Mouse (Mus musculus): ENCODE measurements around the gene Best3.
"Not testable (repeated sequence)": the region's sequence is repeated elsewhere in the genome, so short reads cannot be mapped to it uniquely, and the experiment has no call there.

Best3 gene

DNA sequence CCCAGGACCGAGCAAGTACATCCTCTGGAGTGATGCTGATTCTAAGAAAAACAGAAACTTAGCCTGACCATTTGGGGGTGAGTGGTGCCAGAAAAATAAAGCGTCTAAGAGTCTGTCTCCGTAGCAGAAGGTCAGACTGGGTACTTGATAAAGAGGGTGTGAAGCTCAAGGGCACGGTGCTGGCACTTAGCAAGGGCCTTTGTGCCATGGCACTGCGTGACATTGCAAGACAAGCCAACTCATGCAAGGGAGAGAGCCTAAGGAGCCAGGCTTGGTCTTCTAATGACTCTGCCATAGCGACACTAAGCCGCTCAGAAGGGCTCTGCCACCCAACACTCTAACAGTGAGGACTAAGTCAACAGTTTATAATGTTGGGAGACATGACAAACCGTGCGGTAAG lies 7.3 kb upstream of the Best3 start:
- peak; percentile 84 to 88 for DNase-seq

DNA sequence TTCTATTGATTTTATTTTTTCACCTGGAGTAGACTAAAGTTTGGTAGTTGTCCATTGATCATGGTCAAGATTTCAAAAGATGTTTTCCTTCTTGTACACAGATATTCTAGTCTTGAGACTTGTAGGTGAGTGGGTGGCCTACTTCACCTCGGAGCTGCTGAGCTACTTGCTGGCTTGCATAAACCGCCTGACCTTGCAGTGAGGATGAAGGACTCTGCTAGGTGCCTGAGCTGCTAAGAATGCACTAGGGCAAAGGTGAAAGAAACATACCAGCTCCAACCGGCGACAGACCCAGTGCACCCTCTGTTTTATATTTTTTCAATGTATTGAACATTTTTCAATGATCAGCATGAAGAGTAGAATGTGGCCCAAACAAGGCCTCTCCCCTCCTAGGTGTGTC lies 5.8 kb upstream of the Best3 start:
- no peak for DNase-seq

DNA sequence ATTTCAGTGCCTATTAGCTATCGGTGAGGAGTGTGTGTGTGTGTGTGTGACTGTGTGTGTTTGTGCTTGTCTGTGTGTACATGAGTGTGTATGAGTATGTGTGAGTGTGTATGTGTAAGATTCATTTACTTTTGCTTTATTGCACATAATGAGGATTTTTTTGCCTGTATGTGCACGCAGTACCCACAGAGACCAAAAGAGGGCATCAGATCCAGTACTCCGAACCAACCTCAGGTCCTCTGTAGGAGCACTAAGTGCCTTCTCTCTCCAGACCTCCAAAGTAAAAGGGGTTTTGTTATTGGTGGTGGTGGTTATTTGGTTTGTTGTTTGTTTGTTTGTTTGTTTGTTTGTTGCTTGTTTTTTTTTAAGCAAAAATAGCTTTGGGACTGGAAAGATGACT lies 5.2 kb upstream of the Best3 start:
- DNase-seq: peak; percentile 49 to 57

DNA sequence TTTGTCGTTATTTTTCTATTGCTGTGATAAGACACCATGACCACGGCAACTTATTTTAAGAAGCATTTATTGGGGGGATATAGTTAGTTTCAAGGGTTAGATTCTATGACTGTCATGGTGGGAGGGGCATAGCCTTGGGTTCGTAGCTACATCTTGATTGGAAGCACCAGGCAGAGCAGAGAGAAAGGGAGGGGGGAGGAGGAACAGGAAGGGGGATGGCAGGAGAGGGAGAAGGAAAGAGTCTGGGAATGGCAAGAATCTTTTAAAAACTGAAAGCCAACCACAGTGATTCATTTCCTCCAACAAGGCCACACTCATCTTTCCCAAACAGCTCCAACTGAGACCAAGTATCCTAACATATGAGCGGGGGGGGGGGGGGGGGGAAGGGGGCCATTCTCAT lies 3.6 kb upstream of the Best3 start:
- no peak for DNase-seq

DNA sequence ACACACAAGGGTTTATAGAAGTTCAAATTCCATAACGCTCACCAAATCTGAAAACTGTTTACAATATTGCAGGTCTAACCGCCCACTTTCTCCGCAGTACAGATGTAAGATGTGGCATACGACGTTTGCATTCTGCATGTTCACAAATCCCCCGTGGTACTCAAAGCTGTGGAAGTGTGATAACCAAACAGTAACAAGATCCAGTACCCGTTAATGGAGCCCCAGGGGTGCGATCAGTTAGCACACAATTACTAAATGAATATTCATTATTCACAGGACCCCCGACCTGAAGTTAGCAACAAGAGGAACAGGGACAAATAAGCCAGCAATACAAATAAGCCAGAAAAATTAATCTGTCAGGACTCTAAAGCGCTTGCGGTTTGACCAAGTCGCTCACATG lies 1.3 kb upstream of the Best3 start:
- no peak for DNase-seq

DNA sequence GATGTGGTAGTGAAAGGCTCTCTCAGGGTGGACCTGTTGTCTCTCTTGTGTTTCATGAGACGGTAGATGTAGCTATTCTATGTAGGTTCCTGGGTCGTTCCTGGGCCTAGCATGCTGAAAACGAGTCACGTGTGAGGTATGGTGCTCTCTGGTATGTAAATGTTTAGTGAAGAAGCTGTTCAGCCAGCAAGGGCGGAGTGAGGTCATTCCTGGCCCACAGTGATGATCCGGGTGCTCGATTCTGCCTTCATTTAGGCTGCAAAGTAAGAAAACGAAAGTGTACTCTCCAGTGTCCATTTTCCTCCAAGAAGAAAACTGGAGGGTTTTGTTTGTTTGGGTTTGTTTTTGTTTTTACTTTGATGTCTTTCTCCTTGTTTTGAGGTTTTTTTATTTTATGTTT lies 7.9 kb downstream of the Best3 start:
- no peak for DNase-seq

DNA sequence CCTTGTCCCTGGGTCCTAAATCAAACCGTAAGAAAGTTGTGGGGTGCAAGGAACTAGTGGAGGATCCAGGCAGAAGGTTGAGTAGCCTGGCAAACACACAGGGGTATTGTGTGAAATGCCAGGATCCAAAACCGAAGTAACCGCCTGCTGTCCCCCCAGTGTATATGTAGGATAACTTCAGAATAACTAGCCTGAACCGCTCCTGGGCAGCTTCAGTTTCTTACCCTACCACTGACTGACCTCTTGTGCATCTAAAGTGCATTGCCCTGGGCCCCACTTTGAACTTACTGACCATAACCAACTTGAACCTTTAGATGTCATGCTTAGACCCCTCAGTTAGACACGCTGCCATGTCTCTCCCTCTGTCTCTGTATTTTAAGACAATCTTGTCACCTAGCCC lies 9.0 kb downstream of the Best3 start:
- no peak for DNase-seq

DNA sequence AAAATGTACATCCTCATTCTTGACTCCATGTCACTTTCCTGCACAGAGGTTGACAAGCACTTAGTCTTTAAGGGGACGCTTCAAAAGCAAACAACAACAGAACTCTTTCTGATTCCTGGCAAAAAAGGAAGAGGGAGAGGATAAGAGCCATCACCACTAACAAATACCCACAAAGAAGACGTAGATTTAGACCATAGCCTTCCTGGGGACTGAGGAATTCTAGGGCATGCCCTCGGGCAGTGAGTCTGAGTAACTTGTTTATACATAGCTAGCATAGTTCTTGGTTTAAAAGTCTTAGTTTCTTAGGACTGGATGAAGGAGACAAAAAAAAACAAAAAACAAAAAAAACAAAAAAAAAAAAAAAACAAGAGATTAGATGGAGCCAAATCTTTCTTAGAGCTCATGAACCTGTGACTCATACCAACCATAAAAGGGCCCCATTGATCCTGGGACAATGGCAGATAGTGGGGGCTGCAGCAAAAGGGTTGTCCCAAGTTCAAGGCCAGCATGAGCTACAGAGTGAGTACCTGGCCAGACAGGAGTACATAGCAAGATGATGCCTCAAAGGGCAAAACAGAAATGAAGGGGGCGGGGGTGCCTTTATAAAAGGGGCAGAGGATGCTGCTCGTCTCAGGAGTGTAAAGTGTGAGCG lies 9.6 kb downstream of the Best3 start:
- no peak for DNase-seq

DNA sequence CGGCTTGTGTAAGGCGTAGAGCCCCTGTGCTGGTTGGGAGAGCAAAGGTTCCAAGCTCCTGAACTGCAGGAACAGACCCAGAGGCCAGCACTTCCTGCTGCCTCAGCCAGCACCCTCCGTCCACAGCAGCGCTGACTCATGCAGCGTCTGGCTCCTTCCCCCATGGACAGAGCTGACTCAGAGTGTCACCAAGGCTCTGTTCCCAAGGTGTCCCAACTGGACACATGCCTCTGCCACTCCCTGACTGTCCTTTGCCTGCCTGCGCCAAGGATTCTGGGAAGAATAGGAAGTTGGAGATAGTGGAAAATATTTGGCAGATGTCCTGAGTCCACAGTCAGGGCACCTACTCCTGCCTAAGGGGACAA lies 10.1 kb downstream of the Best3 start:
- no peak for DNase-seq

DNA sequence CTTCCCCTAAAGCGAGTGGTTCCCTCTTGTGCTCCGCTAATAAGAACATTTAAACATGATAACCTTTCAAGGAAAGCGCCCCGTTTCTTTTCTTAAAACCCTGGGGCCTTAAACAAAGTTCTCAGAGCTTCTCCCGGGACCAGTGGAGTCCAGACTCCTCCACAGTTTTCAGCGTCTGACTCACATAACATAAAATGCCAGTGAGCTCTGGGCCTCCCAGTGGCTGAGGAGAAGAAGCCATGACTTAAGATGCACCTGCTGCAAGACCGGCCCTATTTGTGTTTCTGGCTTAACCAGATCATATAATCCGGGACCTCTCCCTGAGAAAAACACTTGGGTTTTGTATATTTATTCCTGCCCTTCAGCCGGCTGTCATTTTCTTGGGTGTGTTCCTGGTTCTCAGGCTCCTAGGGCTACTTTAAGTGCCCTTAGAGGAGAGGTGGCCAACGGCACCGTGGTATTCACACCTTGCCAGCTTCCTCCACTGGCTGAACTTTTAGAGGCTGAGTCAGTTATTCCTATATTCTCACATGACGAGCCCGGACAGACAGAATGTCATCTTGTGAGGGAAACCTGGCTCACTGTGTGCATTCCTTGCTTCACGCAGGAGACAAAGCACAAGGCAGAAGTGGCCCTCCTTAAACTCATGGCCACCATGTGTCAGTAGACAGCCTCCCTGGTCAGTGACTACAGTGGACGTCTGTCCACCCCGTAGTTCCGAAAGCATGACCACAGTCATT lies 12.8 kb downstream of the Best3 start:
- no peak for DNase-seq

DNA sequence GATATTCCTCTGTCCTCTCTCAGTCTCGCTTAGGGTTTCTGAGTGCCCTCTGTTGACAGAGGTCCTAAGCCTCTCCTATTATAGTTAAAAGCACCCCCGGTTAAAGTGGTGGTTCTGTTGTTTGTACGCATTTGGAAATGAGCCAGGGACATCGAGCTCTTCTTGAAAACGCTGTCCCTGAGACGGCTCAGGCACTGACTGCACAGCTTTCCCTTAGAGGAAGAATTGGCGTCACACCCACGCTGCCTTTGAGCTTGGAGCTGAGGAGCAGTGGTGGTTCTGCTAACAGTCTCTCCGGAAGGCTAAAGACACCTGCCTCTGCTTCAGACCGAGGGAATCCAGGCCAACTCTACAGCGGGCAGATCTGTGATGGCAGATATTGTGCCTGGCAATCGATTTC lies 14.9 kb downstream of the Best3 start:
- peak; percentile 22 to 33 for DNase-seq

DNA sequence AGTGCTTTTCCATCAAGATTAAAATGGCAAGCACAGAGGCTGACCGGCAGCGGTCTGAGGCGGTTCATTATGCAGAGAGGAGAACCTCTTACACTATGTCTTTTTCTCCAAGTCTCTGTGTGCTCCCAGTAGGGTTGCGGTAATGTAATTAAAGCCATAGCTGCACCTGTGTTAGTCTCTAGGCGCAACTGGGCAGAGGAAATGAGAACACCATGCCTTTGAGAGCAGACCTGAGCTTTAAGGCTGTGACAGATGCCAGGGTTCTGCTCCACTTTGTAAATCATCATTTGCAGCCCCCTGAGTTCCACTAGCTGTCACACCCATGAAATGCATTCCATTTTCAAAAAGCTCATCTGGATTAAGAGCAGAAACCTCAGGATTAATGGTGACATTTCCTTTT lies 18.6 kb downstream of the Best3 start:
- no peak for DNase-seq

DNA sequence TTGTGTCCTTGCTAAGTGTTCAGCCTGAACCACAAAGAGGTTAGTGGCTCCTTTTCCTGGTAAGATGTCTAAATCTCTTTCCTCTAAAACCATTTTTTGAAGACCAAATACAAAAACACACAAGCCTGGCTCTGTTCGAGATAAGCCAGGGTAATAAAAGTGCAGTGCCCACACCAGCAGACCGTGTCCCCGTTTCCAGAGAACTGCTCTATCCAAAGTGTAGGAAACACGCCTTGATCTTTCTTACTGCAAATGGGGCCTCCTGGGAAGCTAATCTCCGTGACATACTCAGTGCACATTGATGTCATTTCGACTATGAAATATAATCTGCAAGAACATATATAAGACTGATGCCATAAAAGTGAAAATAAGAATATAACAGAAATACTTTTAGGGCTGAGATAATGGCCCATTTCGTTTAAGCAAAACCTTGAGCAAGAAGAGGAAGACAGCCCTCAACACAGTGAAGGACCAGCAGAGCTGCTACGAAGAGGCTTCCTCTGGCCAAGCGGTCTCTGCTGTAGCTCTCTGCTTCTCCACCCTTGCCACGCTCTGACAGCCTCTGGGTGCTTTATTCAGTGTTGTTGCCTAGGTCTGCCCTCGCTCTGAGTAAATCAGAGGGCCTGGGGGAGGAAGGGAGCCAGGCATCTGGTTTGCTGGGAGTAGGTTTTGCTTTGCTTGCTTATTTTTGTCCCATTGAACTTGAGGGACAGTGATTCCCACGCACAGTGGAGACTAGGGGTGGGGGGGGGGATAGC lies 19.8 kb downstream of the Best3 start:
- DNase-seq: no peak

DNA sequence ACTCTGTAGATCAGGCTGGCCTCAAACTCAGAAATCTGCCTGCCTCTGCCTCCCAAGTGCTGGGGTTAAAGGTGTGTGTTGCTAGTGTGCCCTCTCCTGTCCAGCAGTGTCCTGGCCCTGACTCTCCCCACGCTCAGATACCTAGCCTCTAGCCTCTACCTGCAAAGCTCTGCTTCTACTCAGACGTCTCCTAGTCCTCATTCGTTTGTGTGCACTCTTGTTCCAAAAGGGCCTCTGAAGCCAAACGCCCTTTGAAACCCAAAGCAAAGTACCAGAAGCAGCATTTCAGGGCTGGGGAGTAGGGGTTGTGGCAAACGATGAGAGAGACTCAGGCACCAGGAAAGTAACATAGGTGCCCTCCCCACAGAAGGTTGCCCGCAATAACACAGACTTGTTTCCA lies 23.6 kb downstream of the Best3 start:
- no peak for DNase-seq

DNA sequence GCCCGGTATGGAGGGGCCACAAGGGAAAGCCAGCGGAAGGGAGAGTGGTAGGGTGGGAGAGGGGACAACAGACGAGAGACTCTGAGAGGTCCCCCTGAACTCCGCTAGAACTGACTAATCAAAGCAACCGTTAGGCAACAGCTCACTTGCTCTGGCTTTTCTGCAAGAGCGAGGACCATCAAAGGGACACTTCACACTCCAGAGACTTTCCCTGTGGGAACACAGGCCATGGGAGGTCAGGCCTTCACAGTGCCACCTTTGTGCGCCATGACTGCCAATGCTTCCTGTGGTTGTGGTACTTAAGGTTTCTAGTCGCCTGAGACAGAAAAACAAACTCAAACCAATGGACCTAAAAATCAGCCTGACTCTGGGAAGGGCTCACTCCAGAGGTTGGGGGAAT lies 24.9 kb downstream of the Best3 start:
- DNase-seq: no peak

DNA sequence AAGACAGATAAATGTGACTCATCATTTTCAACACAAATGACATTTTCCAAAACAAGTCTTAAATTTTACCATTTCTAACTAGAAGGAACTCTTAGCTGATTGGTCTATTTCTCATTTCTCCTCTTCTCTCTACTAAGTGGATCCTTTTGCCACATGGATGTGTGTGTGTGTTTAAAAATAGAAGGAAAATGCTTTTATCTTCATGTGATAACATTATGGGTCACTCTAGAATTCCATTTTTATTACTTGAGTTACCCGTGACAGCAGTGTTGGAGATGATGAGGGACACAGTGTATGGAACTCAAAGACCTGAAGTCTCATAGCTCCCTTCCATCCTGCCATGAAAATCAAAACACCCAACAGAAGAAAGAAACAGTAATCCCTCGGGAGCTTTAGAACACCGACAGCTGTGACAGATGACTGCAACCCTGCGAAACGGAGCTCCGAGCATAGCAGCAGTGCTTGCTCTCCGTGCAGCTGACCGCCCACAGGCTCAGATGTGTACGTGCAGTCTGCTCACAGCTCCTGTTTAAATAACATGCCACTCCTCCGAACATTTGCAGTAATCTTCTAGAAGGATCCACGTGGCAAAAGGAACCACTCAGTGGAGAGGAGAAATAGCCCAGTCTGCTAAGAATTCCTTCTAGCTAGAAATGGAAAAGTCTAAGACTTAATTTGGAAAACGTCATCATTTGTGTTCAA lies 27.7 kb downstream of the Best3 start:
- no peak for DNase-seq

DNA sequence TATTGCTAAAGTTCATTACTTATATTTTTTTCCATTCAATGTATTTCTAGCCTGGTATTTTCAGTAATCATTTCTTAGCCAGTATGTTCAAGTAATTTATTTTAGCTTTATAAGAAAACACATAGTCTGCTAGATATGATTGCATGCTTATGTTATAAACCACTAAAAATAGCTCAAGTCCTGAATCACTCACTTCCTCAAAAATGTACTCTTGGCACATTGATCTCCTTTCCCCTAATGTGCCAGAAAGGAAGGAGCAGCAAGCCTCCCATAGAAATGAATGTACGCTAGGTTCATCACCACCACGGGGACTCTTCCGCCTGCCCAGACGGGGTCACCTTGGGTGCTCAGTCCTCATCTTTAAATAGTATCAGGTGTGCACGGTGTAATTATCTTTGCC lies 28.5 kb downstream of the Best3 start:
- DNase-seq: no peak

DNA sequence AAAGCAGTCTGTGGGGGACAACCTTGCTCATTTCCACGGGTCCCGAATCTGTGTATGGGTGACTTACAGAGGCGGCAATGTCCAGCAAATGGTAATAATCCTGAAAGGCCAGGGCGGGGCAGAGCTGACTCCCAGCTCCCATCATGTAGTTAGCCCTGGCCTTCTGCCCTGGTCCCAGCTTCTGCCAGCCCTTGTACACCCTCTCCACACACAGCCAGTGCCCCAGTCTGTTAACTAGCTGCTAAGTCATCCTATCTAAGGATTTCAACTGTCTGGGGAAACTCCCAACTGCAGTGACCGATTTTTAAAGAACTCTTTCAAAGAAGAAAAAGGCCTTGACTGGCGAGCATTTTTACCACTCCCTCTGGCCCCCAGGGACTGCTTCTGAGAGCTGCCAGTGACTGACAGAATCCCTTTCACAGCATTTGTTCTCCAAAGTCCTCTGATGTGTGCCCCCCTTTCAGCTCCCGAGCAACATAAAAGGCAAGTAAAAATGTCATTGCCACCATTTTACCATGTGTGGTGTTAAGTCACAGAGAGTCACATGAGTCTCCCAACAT lies 32.2 kb downstream of the Best3 start:
- DNase-seq: peak; percentile 33 to 53

DNA sequence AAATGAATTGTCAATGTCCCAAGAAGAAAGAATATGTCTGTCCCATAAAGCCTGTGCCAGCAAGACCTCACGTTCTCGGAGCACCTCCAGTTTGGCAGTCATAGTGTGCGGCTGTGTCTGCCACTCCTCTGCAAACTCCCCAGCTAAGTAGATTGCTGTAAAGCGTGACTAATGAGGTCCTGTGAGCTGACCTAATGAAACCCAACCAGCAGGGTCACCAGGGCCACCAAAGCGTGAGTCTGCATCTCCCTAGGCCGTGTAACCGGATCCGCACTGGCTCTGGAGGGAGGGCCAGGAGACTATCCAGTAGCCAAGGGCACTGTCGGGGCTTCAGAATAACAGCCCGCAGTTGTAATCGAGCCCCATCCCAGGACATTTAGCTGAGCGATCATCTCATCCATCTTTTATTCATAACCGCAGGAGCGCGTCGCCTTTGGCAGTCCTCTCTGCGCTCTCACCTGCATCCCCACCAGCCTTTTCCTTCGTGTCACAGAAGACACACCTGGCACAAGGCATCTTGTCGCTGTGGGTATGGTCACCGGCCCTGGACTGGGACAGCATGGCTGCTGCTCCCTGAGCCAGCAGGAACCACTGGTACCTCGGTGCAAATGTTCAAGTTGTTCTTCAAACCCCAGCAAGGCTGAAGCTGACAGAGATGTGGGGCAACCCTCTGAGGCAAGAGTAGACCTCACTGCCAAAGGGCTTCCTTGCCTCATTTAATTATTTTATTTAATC lies 35.1 kb downstream of the Best3 start:
- DNase-seq: no peak

DNA sequence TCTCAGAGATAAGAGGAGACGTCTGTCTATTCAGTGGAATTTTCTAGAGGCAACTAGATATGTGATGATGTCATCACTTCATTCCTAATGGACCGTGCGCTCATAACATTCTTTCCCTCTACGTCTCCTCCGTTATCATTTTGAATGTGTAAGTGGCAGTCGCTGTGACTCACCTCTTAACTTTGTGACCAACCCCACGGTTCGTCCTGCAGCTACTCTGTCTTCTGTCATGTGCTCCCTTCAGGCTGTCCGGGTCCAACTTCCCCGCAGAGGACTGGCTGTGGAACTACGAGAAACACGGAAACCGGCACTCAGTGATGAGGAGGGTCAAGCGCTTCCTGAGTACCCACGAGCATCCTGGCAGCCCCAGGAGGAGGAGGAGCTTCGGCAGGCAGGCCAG lies 37.6 kb downstream of the Best3 start:
- DNase-seq: no peak

DNA sequence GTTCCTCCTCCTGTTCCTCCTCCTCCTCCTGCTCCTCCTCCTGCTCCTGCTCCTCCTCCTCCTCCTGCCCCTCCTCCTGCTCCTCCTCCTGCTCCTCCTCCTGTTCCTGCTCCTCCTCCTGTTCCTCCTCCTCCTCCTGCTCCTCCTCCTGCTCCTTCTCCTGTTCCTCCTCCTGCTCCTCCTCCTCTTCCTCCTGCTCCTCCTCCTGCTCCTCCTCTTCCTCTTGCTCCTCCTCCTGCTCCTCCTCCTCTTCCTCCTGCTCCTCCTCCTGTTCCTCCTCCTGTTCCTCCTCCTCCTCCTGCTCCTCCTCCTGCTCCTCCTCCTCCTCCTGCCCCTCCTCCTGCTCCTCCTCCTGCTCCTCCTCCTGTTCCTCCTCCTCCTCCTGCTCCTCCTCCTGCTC lies 39.7 kb downstream of the Best3 start:
- DNase-seq: not testable (repeated sequence)

DNA sequence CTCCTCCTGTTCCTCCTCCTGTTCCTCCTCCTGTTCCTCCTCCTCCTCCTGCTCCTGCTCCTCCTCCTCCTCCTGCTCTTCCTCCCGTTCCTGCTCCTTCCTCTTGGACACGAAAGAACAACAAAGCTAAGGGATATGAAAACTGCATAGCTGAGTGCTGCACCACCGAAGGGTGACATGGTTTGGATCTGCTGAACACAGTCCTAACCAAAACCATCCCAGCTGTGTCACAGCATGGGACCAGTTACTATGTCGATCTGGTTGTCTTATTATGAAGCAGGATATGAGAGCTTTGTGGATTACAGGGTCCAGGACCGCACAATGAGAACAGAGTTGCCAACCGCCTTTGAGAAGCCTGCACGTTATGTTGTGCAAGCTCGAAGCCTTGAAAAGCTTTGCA lies 40.1 kb downstream of the Best3 start:
- DNase-seq: no peak

DNA sequence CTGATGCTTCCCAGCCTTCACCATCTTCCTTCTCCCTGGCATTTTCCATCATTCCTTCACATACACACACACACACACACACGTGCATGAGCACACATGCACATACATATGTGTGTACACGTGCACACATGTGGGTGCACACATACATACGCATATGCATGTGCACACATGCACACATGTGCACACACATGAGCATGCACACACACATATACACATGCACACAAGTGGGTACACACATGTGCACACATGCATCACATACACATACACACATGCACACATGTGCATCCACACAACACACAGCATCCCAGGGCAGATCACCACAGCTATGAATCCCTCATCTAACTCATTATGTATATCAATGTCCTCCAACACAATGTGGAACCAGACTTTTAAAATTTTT lies 45.0 kb downstream of the Best3 start:
- no peak for DNase-seq
